In genomic region chr11:108216064-108216463, GRCm38 (mm10) we compare ENCODE assay signal across 10 mouse cellular contexts.
A peak's percentile ranks its signal among the peaks of the same experiment; 100 is the strongest.
DNase-seq lines count a peak whose midpoint lies in the region; ATAC-seq and TF ChIP-seq lines count a peak whose summit lies in the region.
"Had no signal": no experiment of that assay in that cellular context is flagged by ENCODE, and none has a peak within 500 bp of the region (broad histone marks: within the 10 kb centered on the region; RNA-seq: fewer than 3 reads in every experiment).

No protein-coding gene starts in this region.

- H3K27me3 ChIP-seq in kidney, embryonic 15.5 days, result no peaks in the 10 kb centered on the region
- no peaks in the 10 kb centered on the region for H3K27me3 ChIP-seq in CH12.LX (replicated peaks)
- no peaks in the 10 kb centered on the region for H3K27me3 ChIP-seq in embryonic facial prominence, embryonic 15.5 days
- H3K27me3 ChIP-seq in stomach, embryonic 14.5 days (ENCODE audit: control insufficient read depth, insufficient read depth, low read length), result no peaks in the 10 kb centered on the region
- H3K27me3 ChIP-seq: forebrain, embryonic 13.5 days; Patski had no signal

- dilution Hi-C loops in CH12.LX (cut with MboI; ENCODE audit: extremely low pct_ligation_motif_present, extremely low pct_unique_long_range_greater_than_20kb, low sequenced_read_pairs), result no loop called here

- no peak for TF ChIP-seq RAD21 in CH12.LX (IDR thresholded peaks at IDR 0.05; ENCODE audit: low read depth, low read length)

- no peak overlapping the region for H3K4me2 ChIP-seq in kidney, embryonic 15.5 days
- H3K4me2 ChIP-seq in CH12.LX (ENCODE audit: insufficient read depth, low read depth, poor library complexity, severe bottlenecking), result no peak overlapping the region
- no peak overlapping the region for H3K4me2 ChIP-seq in embryonic facial prominence, embryonic 15.5 days (replicated peaks)
- no peak overlapping the region for H3K4me2 ChIP-seq in stomach, embryonic 14.5 days (replicated peaks; ENCODE audit: low read depth, low read length)
- H3K4me2 ChIP-seq: forebrain, embryonic 13.5 days had no signal

- peaks cover 39% of the 10 kb centered on the region for H3K4me1 ChIP-seq in kidney, embryonic 15.5 days
- H3K4me1 ChIP-seq in CH12.LX (ENCODE audit: control insufficient read depth in 1 of 2, insufficient read depth in 2 of 2), result peaks cover 24 to 78% of the 10 kb centered on the region in 2 experiments
- H3K4me1 ChIP-seq in embryonic facial prominence, embryonic 15.5 days, result peaks cover 44% of the 10 kb centered on the region
- peaks cover 24% of the 10 kb centered on the region for H3K4me1 ChIP-seq in stomach, embryonic 14.5 days (ENCODE audit: control insufficient read depth, insufficient read depth, low read length)

- in situ Hi-C loops in CH12.LX (cut with MboI; ENCODE audit: low pct_ligation_motif_present, low pct_unique_long_range_greater_than_20kb, low sequenced_read_pairs), result loop anchor here (25.0 kb wide), 1 partner anchor 354 kb away; no protein-coding TSS in a partner anchor

- 72% methylated on average over 7 of the region's 7 CpGs for WGBS in kidney, embryonic 15.5 days
- WGBS in embryonic facial prominence, embryonic 15.5 days, result 50% methylated on average over 7 of the region's 7 CpGs
- WGBS in stomach, embryonic 14.5 days, result 81% methylated on average over 7 of the region's 7 CpGs

- no peak for DNase-seq in kidney, adult 18-20 months
- no peak for DNase-seq in CH12.LX (ENCODE audit: extremely low read depth)
- DNase-seq in cerebellum, postnatal 14 days, result no peak
- no peak for DNase-seq in urinary bladder, postnatal 14 days (ENCODE audit: low spot score)

- no peak overlapping the region for H3K4me3 ChIP-seq in kidney, embryonic 15.5 days (replicated peaks)
- no peak overlapping the region for H3K4me3 ChIP-seq in CH12.LX (replicated peaks in 1 of 3; ENCODE audit: low read depth in 2 of 3, low read length in 2 of 3, poor library complexity in 1 of 3)
- H3K4me3 ChIP-seq in embryonic facial prominence, embryonic 15.5 days (replicated peaks), result no peak overlapping the region
- H3K4me3 ChIP-seq in stomach, embryonic 14.5 days (ENCODE audit: low read depth, low read length), result no peak overlapping the region
- H3K4me3 ChIP-seq: forebrain, embryonic 13.5 days had no signal

- peaks cover 3% of the 10 kb centered on the region; the same call in 1 of the 2 replicates for H3K79me2 ChIP-seq in CH12.LX (replicated peaks; ENCODE audit: control insufficient read depth, extremely low read depth, insufficient read depth, poor library complexity, severe bottlenecking)

- ATAC-seq in kidney, embryonic 15.5 days (replicated peaks; ENCODE audit: low FRiP score), result no peak; the same call in 1 of the 2 replicates
- no peak for ATAC-seq in embryonic facial prominence, embryonic 15.5 days (ENCODE audit: insufficient number of reproducible peaks, low FRiP score, low TSS enrichment, low read depth)
- no peak for ATAC-seq in stomach, embryonic 14.5 days (ENCODE audit: insufficient number of reproducible peaks, insufficient read depth, low FRiP score, low read depth)
- no peak for ATAC-seq in cerebellum, adult (ENCODE audit: insufficient number of reproducible peaks, low FRiP score, low TSS enrichment)
- ATAC-seq: forebrain, embryonic 13.5 days; Patski had no signal

- TF ChIP-seq POLR2A in CH12.LX (IDR thresholded peaks at IDR 0.05; ENCODE audit: low read depth, low read length), result no peak

- TF ChIP-seq CTCF in CH12.LX (conservative IDR thresholded peaks at IDR 0.05 in 1 of 2, IDR thresholded peaks at IDR 0.05 in 1 of 2; ENCODE audit: low read depth in 2 of 2, low read length in 2 of 2), result no peak

- peak overlapping the region; percentile 18 for H3K27ac ChIP-seq in kidney, embryonic 15.5 days
- H3K27ac ChIP-seq in CH12.LX (ENCODE audit: insufficient read depth, low read depth), result peak overlapping the region; percentile 65
- H3K27ac ChIP-seq in embryonic facial prominence, embryonic 15.5 days (replicated peaks), result peak overlapping the region; percentile 84
- H3K27ac ChIP-seq in stomach, embryonic 14.5 days (ENCODE audit: low read length), result peak overlapping the region; percentile 33; the same call in 1 of the 2 replicates
- H3K27ac ChIP-seq: forebrain, embryonic 13.5 days had no signal

- H3K9ac ChIP-seq in kidney, embryonic 15.5 days, result no peak overlapping the region
- H3K9ac ChIP-seq in CH12.LX (ENCODE audit: insufficient read depth, low read depth), result no peak overlapping the region
- no peak overlapping the region for H3K9ac ChIP-seq in embryonic facial prominence, embryonic 15.5 days
- H3K9ac ChIP-seq in stomach, embryonic 14.5 days (replicated peaks; ENCODE audit: low read depth, low read length), result no peak overlapping the region
- H3K9ac ChIP-seq: forebrain, embryonic 13.5 days had no signal

- TF ChIP-seq EP300 in CH12.LX (IDR thresholded peaks at IDR 0.05; ENCODE audit: low read length), result no peak; the same call in 1 of the 2 replicates

- no peaks in the 10 kb centered on the region for H3K9me3 ChIP-seq in kidney, embryonic 15.5 days (replicated peaks)
- H3K9me3 ChIP-seq in CH12.LX (replicated peaks; ENCODE audit: low read length), result peaks cover 9% of the 10 kb centered on the region
- H3K9me3 ChIP-seq in embryonic facial prominence, embryonic 15.5 days (replicated peaks), result no peaks in the 10 kb centered on the region
- H3K9me3 ChIP-seq in stomach, embryonic 14.5 days (ENCODE audit: control insufficient read depth, low read depth, low read length), result no peaks in the 10 kb centered on the region
- H3K9me3 ChIP-seq: forebrain, embryonic 13.5 days had no signal

- H3K36me3 ChIP-seq in kidney, embryonic 15.5 days, result no peaks in the 10 kb centered on the region
- peaks cover 0 to 47% of the 10 kb centered on the region in 2 experiments for H3K36me3 ChIP-seq in CH12.LX (replicated peaks in 1 of 2; ENCODE audit: control insufficient read depth in 1 of 2, insufficient read depth in 1 of 2, low read length in 1 of 2)
- H3K36me3 ChIP-seq in embryonic facial prominence, embryonic 15.5 days, result no peaks in the 10 kb centered on the region
- no peaks in the 10 kb centered on the region for H3K36me3 ChIP-seq in stomach, embryonic 14.5 days (ENCODE audit: control insufficient read depth, insufficient read depth, low read length)

TF ChIP-seq in CH12.LX, 34 proteins besides CTCF, POLR2A, EP300 and RAD21:
- no peak for TF ChIP-seq USF2 (conservative IDR thresholded peaks at IDR 0.05; ENCODE audit: low read depth, low read length)
- 0 out of 2 replicates have a peak, but pooled peaks have one; percentile 15 for TF ChIP-seq MYC (IDR thresholded peaks at IDR 0.05; ENCODE audit: low read depth, low read length)

Comparison
In these comparisons a context has a peak if more than half of its experiments do, and no peak if none do; other contexts are left out.
1. H3K27ac ChIP-seq: peak in every context shown above with its lines; median percentile 84 in embryonic facial prominence, embryonic 15.5 days; 65 in CH12.LX; 33 in stomach, embryonic 14.5 days; 18 in kidney, embryonic 15.5 days.